Mouse (Mus musculus) heart, adult 18-20 months (tissue): Measurements from ENCODE around the gene Lonp2. TPM values are rescaled to one million over a fixed set of nuclear protein-coding genes. Genes with fewer than 3 reads are reported as not detected.

Experiments
- DNase-seq, 2 experiments: peaks; one replicate each; pipeline ENCODE4 v3.0.0; 2021 to 2022; ENCODE audit warnings: mixed read lengths in 1 of 2
- microRNA-seq, 2 experiments: library from miRNA; unstranded; fragments of <30 nt; microRNA quantifications; one replicate each; pipeline ENCODE4 v1.2.0; 2022
- total RNA-seq, 2 experiments: library from RNA; stranded (reverse); gene quantifications; 2 replicates each; pipeline ENCODE4 v1.2.3; 2021

Lonp2 gene
- total RNA-seq, 2 experiments from 2014 or later: 79.4 to 86.7 TPM

GRCm38 (mm10) chr8:86749842-86750241 is 126.0 kb downstream of the Lonp2 start:
- DNase-seq: no peak

DNA sequence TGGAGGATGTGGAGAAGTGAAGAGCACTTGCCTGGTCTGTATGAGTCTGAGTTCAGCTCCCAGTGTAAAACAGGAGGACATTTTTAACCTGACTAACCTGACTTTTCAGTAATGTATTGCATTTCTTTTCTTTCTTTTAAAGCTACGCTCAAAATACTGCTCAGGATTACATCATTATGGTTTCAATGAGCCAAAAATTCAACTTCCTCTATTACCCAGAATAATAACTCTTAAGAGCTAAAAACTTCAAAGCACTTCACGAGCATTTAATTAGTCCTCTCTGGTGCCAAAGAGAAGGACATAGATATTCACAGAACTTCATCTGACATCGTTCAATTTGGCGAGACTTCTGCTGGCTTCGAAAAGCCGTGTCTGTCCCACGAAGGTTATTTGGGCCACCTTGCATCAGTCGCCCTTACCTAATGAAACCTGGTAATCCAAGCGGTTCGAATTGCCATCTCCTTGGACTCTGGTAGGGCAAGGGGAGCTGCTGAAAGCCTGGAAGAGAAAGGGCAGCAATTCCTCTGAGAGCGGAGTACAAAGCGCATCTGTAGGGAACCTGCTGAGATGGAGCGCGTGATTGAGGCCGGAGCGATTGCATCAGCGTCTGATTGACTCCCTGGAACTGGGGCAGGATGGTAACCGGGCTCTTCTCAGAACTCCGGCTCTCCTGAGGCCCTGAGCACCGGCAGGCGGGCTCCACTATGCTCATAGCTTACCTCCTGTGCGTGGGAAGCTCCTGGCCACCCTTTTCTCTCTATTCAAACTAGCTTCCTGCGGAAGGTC is 133.3 kb downstream of the Lonp2 start:
- peak in 1 of 2 experiments; percentile 44 for DNase-seq

DNA sequence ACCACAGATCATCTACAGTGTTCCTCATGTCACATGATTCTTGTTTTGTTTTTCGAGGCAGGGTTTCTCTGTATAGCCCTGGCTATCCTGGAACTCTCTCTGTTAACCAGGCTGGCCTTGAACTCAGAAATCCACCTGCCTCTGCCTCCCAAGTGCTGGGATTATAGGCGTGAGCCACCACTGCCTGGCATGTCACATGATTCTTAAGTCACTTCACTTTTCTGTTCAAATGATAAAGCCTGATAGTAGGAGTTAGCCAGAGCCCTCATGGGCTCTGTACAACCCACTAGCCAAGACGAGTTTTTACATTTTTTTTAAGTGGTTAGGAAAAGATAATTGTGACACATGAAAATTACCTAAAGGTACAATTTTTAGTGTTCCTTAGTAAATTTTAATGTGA is 134.8 kb downstream of the Lonp2 start:
- no peak for DNase-seq

GRCm38 (mm10) chr8:86759090-86759491 is 135.2 kb downstream of the Lonp2 start:
- DNase-seq: no peak

DNA sequence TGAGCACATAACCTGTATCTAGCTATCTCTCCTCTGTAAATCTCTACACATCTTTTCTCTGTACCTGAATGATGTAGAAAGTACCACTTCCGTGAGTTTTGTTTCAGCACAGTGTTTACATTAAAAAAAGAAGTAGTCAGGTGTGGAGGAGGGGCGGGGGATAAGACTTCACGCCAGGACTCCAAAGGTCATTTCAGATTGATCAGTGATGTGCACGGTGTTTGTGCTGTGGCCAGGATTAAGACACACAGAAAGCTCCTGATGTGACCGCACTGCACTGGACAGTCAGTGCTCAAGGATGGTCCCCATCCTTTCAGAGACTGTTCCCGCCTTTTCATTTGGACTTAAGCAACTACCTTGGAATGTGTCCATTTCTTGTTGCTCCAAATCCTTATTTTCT is 136.9 kb downstream of the Lonp2 start:
- DNase-seq: no peak

GRCm38 (mm10) chr8:86762806-86763205 is 139.0 kb downstream of the Lonp2 start:
- no peak for DNase-seq

- no peak for DNase-seq
Observed at GRCm38 (mm10) chr8:86765155-86765554, 141.3 kb downstream of the Lonp2 start.

- no peak for DNase-seq
Observed at GRCm38 (mm10) chr8:86765669-86766068, 141.8 kb downstream of the Lonp2 start.

GRCm38 (mm10) chr8:86766548-86767211 is 142.8 kb downstream of the Lonp2 start:
- DNase-seq: peak; percentile 62 to 72

DNA sequence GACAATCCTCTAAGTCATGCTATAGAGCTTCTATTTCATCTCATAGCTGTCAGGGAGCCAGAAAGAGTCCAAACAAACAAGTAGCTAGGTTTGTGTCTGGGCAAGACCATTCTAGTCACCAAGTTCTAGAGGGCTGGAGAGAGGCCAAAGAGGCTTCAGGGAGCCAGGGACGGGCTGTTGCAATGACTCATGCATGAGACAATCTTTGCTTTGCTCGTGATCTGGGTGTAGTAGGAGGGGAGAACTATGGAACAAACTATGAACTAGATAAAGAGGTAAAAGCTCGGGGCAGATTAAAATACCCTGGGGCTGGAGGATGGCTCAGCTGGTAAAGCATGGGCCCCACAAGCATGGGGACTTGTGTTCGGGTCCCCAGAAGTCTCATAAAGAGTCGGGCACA is 144.7 kb downstream of the Lonp2 start:
- DNase-seq: peak; percentile 82 to 85

DNA sequence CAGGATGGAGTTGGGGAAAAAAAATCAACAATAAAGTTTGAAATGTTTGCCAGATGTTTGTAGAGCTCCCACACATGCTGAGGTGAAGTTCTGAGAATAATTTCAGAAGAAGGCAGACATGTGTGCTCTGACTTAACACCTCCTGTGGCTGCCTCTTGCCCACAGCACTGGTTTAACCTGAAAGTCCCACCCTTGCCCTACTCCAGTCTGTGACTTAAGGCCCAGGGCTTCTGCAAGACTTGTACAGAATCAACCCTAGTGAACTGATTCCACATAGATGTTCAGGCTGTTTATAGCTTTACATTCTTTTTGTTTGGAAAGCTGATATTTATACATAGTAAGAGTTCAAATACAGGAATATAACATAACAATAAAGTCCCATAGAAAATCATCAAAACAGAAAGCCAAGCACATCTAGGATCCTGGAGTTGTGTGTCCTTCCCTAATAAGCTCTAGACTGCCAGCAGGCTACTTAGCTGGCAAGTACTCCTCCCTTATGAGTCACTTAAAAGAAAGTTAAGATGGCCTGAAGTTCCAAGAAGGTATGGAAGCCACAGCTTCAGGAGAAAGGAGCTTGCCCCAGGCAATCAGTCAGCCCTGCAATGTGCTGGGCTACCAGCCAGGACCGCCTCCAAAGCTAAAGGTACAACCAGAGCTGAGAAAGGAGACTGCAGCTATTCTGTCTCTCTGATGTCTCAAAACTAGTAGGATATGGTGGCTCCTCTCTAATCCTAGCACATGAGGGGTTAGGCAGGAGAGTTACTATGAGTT is 146.3 kb downstream of the Lonp2 start:
- peak; percentile 31 to 52 for DNase-seq

Small RNA genes lying within 50 kb of the gene (microRNA-seq; reads per million reads assigned to microRNA genes)
- 0 reads per million in 2 experiments for gene Gm44348

Other genes with a start within 250 kb of the Lonp2 start
- under 1 TPM in 1 of 2 experiments, not detected in 1; 0.10 TPM for gene Abcc12, start 43.4 kb upstream of the Lonp2 start, total RNA-seq
- 1 to 10 TPM; 3.9 to 4.7 TPM for gene Gm10638, start 121.7 kb downstream of the Lonp2 start, total RNA-seq
- 10 to 100 TPM; 13.4 to 14.1 TPM for gene Siah1a, start 121.9 kb downstream of the Lonp2 start, total RNA-seq